Mouse (Mus musculus) gastrocnemius, adult 18-20 months (tissue): ENCODE measurements at regions not wholly inside any gene's neighbourhood (a gene's known extent, or its start where the extent isn't known, plus 50 kb on each side); places are given as distances from the start of the nearest gene placed in this dataset.
A peak's percentile ranks its signal among the peaks of the same experiment; 100 is the strongest.

Experiments
- DNase-seq: peaks from one replicate; pipeline ENCODE4 v3.0.0; 2021; ENCODE audit warnings: low spot score

DNA sequence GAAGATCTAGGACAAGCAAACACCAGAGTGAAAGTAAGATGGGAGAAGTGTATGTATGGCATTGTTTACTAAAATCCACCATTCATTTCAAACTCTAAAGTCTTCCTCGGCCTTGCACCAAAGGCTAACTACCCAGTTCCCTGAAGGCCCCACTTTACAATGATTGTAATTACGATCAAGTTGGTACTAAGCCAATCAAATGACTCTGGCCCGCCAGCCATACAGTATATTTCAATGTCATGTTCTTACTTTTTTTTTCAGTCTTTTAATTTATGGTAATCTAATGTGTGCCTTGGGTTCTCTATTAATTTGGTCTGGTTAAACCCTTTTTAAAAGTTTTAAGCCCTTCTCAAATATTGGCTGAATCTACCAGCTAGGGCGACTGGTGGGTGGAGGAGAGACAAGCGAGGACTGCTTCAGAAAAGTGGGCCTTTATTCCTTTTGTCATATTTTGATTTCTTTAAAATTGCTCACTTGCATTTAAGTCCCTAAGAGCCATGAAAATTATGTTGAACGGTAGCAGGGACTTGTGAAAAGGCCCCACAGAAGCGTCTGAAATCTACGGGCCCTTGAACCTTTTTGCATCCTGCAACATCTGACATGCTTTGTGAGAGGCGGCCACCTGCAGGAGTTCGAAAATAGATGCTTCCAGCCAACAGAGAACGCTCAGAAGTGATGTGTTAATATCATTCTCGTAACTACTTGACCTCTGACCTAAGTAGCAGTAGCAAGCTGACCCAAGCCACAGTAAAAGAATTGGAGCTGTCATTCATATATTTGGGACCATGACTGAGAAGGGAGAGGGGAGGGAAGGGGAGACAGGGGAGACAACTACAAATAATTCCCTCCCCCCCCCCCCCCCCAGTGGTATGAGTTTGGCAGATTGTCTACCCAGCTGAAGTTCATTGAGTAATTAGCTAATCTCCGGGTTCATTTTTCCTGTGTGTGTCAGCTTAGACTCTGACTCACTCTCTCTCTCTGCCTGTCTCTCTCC lies 197.2 kb downstream of the Cdca7 start:
- no peak for DNase-seq

DNA sequence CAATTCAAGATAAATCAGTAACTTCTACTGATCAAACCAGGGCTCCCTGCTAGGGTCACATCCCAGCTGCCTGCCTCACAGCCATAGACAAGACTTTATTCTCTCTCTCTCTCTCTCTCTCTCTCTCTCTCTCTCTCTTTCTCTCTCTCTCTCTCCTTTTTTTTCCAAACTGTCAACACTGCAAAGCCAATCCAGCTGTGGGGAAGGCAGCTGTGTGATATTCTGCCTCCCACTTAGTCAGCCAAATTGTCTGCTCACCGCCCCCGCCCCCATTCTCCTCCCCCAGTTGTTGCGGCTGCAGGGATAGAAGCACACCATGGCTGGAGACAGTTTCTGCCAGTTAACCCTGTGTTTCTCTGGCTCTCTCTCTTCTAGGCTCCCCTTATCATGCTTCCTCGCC lies 198.3 kb downstream of the Cdca7 start:
- peak; percentile 34 for DNase-seq

DNA sequence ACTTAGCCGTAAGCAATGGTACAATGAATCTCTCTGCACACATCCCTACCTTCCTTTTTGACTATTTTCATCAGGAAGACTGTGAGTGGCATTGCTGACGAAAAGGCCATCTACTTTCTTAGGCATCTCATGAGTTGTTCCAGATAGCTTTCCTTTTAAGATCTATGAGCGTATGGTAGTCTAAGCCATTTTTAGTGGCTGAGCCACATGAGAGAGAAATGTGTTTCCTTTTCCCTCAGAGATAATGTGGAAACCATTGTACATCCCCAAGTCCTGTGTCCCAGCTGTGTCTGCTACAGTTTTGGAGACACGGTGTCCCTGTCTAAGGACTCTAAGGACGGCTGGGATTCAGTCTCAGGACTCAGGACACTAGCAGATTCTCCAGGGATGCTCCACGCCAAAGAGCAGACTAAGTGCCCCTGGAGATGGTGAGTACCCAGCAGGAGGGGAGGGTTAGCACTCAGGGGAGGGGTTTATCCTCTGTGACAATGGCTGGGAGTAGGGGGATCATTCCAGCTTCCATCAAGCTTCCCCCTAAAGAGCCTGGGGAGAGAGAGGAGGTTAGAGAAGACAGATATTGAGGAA lies 199.0 kb downstream of the Cdca7 start:
- no peak for DNase-seq

DNA sequence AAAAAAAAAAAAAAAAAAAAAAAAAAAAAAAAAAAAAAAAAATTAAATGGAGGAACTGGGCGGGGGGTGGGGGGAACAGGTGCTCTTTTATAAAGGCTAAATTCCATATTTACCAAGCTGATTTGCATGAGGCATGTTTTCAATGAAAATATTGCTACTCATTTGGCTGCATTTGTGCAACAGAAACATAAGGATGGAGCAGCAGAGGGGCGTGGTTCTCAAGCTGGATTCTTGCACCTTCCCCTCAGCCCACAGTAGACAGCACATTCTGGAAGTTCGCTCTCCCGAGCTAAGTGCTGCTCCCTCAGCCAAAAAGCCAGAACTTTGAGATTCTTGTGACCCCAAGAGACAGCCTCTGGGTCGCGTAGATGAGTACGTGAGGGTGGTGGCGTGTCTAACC lies 201.8 kb downstream of the Cdca7 start:
- peak; percentile 2 for DNase-seq

DNA sequence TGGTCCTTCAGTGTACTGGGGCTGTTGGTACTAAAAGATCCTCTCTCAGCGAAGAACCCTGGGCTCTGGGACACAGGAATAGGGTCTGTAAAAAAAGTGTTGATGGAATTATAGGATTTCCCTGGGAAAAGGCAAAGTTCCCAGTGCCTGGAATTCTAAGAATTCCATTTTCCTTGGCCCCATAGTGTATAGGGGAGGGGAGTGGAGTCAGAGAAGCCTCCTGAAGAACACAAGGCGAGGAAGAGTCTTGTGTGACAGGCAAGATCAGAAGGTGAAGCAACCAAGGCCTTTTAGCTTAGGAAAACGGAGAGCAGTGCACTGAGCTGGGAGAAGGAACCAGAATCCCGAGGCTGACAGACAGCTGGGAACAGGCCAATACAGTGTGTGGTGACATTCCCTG lies 212.1 kb downstream of the Cdca7 start:
- DNase-seq, result no peak

DNA sequence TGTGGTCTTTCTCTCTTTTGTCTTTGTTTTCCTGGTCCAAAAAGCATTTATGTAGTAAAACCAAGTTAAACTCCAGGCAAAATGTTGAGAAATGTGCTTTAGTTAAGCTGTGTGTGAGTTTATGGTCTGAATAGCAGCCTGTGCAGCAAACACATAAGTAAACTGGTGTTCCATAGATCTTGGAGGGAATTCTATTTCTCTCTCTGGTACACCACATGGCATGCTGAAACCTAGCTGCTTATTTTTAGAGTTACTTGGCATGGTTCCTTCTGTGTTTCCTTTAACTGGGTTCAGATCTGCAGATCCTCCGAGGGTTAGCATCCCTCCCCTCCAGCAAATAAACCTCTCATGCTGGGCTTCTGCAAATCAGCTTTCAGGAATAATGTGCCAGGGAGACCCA lies 225.1 kb downstream of the Cdca7 start:
- DNase-seq, result no peak

DNA sequence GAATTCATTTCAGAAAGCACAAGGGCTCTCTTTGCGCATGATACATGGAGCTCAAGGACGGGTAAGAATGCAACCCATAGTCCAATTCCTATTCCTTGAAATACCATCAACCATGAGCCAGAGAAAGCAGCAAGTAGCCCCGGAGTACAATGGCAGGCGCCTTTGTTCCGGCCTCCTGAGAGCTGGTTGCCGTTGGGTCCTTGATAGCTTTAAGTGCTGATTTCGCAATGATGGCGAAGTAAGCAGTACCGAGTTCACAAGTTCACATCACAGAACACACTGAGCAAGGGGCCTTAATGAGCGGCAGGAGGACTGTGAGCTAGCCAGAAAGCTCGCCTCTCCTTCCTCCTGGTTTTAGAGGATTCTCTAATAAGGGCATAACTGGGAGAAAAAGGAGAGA lies 227.3 kb downstream of the Cdca7 start:
- DNase-seq, result peak; percentile 3

DNA sequence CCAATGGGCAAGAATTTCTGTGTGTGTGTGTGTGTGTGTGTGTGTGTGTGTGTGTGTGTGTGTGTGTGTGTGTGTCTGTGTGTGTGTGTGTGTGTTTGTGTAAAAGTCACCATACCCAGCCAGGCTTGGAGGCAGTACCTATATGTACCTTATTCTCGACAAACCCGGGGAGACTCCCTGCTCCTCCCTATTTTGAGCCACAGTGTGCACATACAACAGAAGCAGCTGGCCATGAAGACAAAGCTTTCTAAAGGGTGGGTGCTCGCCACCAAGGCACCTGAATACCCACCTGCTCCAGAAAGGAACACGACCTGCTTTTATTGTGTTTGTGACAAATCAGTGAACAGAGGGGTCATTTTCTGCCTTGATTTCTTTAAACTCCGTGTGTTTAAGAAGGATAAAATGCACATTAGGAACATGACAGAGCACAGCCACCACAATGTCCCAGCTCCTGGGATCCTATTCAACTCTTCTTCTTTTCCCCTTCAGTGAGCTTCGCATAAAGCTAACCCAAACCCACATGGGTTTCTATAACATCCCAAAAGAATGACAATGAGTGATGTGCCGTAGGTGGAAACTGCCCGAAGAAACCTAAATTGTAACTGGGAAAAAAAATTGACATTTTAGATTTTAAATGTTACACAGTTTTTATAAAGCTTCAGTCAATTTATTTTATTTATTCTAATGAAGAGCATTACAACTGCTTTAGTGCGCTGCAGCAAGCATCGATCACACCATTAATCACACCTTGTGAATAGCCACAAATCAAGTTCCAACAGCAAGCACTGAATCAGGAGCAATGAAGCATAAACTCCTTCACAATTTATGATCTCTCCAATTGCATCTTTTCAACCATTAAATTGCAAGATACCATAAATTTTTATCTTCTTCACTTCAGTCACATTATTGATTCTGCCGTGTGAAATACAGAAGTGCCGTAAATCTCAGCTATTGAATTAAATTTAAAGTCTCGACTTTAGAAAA lies 232.0 kb downstream of the Cdca7 start:
- no peak for DNase-seq

DNA sequence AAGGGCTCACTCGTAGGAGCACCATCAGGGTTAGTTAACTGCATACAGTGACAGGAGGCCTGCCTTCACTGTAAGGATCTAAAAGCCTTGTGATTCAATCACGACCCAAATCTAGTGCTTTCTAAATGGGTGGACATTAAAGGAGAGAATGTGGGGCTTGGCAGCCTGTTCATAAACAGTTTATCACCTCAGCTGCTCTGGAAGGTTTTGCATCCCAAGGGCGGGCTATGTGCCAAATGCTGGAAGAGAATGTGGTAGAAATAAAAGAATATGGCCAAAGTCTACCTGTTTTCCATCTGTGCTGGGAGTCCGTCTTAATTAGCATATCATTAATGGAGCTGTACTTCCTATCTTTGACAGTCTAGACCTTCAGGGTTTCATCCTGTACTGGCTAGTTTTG lies 241.0 kb downstream of the Cdca7 start:
- DNase-seq, result no peak

DNA sequence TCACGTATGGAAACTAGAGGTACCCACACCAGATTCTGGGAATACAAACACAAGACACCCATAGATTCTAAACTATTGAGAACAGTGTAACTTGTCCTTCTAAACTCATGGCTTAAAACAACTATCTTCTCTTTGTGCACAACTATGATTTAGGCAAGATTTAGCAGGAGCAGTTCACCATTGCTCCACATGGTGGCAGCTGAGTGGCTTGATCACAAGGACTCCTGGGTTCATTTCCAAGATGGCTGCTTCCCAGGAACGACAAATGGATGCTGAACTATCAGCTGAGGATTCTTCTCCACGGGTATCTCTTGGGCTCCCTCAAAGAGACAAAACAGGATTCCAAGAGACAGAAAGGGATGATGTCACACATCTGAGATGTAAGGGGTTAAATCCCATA lies 251.5 kb downstream of the Sp3 start:
- peak; percentile 67 for DNase-seq

DNA sequence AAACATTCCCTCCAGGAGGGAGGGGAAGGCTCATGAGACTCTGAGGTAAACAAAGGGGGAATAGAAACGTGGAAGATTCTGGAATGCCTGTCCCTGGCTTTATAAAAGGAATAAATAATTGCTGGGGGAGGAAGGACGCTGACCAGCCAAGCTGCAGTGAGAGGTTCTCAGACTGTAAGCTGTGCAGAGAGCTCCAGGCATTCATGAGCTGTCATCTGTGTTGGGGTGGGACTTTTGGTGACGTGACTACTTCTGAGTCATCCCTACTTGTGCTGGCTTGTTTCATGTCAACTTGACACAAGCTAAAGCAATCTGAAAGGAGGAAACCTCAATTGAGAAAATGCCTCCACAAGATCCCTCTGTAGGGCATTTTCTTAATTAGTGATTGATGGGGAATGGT lies 246.9 kb downstream of the Sp3 start:
- peak; percentile 11 for DNase-seq

DNA sequence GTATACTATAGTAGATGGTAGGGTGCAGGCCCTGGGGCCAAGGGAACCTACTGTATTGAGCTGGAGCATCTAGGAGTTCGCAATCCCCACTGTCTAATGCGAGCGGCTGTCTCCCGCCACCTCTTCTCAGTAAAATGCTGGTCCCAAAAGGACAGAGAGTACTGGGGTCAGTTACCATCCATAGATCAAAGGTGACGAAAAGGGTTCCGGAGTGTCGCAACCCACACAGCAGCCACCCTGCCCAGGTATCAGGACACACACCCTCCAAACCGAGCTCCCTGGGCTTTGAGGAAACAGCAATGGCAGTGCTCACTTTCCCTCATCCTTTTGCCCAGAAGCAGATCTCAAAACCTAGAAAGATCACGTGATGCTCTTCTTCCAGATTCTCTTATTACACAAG lies 245.2 kb downstream of the Sp3 start:
- DNase-seq, result no peak

DNA sequence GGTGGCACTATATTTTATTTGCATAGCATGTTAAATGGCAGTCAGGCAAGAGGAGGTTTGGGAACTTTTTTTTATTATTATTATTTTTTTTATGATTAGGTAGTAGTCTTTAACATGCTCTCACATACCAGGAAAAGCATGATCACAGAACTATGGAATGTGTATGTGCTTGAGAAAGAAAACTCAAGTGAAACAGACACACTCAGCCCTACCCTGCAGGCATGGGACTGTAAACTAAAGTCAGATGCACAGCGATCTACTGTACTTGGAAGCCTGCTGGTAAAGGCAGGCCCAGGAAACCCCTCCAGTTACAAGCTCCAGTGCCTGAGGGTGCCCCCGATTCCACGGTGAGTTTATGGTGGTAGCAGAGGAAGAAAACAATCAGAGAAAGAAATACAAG lies 243.6 kb downstream of the Sp3 start:
- DNase-seq, result no peak

DNA sequence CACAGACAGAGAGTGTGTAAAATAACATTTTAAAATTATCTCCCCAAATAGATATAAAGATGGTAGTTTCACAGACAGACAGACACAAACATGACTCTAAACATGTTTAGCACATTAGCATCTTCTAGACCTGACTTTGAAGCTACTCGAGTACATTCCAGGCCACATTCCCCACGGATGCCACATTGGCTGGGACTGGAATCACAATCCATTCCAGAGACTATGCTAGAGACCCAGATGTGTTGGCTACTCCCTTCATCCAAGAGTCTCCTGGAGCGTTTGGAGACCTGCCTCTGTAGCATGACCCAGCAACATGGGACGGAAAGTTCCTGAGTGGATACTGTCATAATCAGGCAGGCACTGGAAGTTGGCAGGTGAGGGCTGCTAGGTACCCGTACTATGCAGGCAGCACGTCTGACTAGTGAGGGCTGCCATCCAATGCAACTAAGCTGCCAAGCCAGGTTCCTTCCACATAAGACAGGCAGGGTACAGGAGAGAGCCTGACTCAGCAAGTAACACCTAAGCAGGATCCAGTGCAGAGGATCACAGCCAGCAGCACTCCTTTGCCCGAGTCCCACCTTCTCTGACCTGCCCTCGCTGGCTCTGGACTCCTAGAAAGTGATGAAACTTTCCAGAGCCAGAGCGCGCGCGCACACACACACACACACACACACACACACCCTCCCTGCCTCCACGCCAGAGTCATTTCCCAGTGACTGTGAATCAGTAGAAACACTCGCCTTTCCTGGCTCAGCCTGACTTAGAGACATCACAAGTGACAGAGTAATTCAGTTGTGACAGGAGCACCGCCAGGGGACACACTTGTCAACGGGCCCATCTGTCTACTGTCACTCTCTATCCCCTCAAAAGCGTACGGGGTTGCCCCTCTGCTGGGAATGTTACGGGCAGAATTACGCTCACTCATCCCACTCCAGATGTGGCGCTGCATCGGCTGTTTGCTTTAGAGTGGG lies 239.6 kb downstream of the Sp3 start:
- DNase-seq, result peak; percentile 53

DNA sequence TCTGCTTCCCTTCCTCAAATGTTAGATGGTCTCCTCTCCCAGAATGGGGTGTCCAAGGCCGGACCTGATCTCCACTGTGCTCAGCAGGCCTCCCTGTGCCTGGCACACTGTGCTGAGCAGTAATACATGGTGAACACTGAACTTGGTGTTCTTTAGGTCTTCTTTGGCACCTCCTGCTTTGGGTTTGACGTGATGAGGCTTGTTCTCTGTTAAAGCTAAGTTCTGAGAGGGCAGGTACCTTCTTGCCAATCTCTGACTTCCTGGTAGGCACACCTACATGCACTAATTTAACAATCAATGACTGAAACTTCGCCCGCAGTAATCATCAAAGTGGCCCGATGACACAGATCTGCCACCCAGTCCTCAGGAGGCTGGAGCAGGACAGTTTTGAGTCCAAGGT lies 238.5 kb downstream of the Sp3 start:
- DNase-seq, result no peak

DNA sequence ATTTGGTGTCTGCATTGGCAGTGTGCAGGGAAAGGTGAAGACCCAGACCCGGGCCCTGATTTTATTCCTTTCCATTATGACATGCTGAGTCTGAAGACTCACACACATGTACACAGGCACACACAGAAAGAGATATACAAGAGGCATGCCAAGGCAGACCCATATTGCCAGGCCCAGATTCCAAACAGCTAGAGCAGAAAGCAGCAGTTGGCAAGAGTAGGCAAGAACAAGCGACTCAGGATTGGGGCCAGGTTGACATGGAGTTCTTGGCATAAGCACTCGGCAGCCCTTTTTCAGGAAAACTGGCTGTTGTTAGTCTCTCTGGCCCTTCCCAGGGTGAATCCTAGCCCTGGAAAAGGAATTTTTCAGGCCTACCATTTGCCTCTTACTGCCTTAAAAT lies 236.6 kb downstream of the Sp3 start:
- DNase-seq, result peak; percentile 7

DNA sequence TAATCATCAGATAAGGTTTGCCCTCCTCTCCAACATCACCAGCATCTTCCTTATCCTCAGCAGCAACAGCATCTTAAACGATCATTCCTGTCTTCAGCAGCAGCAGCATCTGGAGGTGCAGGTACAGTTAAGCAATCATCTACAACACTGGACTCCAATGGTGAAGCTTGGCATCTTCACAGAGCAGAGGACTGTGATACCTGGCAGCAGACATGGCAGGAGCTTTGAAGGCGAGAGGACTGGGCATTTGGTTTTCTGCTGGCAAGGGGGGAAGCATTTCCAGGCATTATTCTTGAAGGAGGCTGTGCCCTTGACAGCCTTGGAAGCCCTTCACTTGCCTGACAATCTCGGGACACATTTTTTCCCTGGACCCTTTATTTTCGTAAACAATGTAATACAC lies 235.3 kb downstream of the Sp3 start:
- no peak for DNase-seq

DNA sequence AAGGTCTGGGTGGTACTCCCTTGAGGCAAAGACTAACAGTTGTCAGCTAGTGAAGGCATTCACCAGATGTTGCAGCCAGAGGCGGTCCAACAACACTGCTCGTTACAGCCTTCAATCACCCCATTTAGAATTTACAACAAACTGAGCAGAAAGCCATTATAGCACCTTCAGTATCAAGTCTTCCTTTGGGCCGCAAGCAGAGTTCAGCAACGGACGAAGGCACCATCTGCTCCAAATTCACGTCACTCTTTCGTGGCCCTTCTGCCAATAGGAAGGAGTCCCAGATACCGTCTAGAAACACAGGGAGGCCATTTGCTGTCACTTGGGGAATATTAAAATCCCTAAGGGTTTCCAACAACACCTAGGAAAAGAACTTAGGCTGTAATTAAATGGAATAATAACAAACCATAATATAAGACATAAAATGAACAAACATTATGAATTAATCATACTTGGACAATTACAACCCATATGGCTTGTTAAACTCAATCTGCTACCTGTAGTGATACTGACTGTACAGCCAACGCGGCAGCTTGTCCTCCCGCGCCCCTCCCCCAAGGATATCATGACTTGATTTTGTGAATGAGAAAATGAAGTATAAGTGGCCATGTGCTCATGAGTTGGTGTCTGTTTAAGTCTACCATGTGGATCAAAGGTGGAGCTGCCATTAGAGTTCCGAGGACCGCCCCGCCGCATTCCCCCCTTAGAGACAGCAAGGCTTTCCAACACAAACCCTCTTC lies 233.6 kb downstream of the Sp3 start:
- no peak for DNase-seq

DNA sequence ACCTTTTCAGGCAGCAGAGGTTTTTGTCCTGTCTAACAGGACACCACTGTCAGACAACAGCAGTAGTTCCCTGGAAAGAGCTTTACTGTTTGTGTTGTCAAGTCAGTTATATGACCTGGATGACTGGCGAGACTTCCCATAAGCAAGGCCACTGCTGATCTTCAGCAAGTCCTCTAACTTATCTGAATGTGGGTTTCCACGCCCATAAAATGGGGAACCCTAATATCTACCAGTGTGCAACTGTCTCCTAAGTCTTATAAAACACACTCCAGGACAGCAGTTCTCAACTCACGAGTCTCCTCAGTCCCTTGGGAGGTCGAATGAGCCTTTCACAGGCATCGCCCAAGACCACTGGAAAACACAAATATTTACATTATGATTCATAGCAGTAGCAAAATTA lies 232.9 kb downstream of the Sp3 start:
- no peak for DNase-seq

DNA sequence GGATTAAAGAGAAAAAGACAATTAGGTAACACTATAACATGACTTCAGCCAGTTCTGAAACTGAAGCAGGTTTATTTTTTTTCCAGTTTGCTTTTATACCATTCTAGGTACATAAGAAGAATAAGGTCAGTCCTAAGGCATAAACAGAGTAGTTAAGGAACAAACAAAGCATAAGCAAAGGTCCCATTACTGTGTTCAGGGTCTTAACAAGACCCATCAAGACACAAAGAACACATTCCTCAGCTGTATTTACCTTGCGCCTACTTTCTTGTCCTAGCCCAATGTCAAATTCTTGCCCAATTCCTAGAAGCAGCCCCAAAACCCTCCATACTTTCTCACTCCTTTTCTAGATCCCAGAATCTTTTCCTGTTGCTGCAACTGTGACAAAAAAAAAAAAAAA lies 230.8 kb downstream of the Sp3 start:
- DNase-seq, result no peak
